Mouse (Mus musculus) heart, embryonic 13.5 days (tissue): ENCODE results near the gene Hils1. TPM values are rescaled to one million over a fixed set of nuclear protein-coding genes. Genes with fewer than 3 reads are reported as not detected.
A peak's percentile ranks its signal among the peaks of the same experiment; 100 is the strongest.

Experiments used
- ATAC-seq: fragments of 200-750 bp; cut with Nextera tagmentation; 2 replicates; pipeline ENCODE4 v1.8.0; 2017; ENCODE audit warnings: moderate TSS enrichment; ENCODE audit not compliant: insufficient number of reproducible peaks, low FRiP score, low TSS enrichment; ENCODE audit errors: extremely low read depth
- H3K27ac ChIP-seq: fragments of 300-500 bp; sonication (generic); replicated peaks from 2 replicates; pipeline ENCODE4 v1.5.1; 2015; ENCODE audit warnings: moderate library complexity, mild to moderate bottlenecking, inconsistent platforms
- H3K27me3 ChIP-seq: fragments of 300-500 bp; sonication (generic); replicated peaks from 2 replicates; pipeline ENCODE4 v1.6.1; 2015; ENCODE audit warnings: mild to moderate bottlenecking, inconsistent platforms
- H3K36me3 ChIP-seq: fragments of 300-500 bp; sonication (generic); 2 replicates; pipeline ENCODE4 v1.6.1; 2015; ENCODE audit warnings: mild to moderate bottlenecking, inconsistent platforms
- H3K4me1 ChIP-seq: fragments of 300-500 bp; sonication (generic); 2 replicates; pipeline ENCODE4 v1.6.1; 2015; ENCODE audit warnings: inconsistent platforms
- H3K4me2 ChIP-seq: fragments of 300-500 bp; sonication (generic); 2 replicates; pipeline ENCODE4 v1.6.1; 2015; ENCODE audit warnings: inconsistent platforms, mild to moderate bottlenecking, moderate library complexity
- H3K4me3 ChIP-seq: fragments of 300-500 bp; sonication (generic); 2 replicates; pipeline ENCODE4 v1.5.1; 2015; ENCODE audit warnings: moderate library complexity, mild to moderate bottlenecking, inconsistent platforms
- H3K9ac ChIP-seq: fragments of 300-500 bp; sonication (generic); 2 replicates; pipeline ENCODE4 v1.6.1; 2015; ENCODE audit warnings: inconsistent platforms, mild to moderate bottlenecking, moderate library complexity
- H3K9me3 ChIP-seq: fragments of 300-500 bp; sonication (generic); 2 replicates; pipeline ENCODE4 v1.6.1; 2016; ENCODE audit warnings: inconsistent platforms
- WGBS: fragments of 180-500 bp; shearing (Covaris S2); methylation state at CpG from one replicate; pipeline ENCODE4 v1.1.7; 2015; ENCODE audit warnings: mixed read lengths; 5-methylcytosine and 5-hydroxymethylcytosine counted together
- polyA plus RNA-seq: library from polyadenylated mRNA; unstranded; fragments of >200 nt; fragmentation: Nextera tagmentation; extraction: Ambion mirVana; gene quantifications from 2 replicates; pipeline ENCODE4 v1.2.1, GENCODE M21; 2015

Gene Hils1
- polyA plus RNA-seq, 1 experiment from 2014 or later = not detected

DNA sequence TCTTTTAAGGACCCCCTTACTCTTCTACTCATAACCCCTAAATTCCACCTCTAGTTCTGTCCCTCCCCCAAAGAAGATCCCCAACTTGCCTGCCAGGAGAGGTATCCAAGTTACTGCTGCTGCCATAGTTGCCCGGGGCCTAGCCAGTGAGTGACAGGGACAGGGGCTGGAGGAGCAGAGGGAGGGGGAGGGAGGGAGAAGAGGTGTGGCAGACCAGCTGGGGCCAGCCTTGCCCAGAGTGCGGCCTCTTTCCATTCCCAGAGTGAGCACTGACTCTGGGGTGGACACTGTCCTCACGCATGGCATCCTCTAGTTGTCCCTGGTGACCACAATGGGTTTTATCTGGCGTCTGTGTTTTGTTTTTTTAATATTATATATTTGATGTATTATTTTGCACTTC lies 5.9 kb downstream of the Hils1 start:
- H3K9me3 ChIP-seq = no peaks in the 10 kb centered on the region
- peaks cover 11% of the 10 kb centered on the region; the same call in 1 of the 2 replicates for H3K27me3 ChIP-seq
- H3K27ac ChIP-seq = peak overlapping the region; percentile 79
- H3K9ac ChIP-seq = peak overlapping the region; percentile 74
- peaks cover 59% of the 10 kb centered on the region for H3K4me1 ChIP-seq
- WGBS = 29% methylated on average over 4 of the region's 4 CpGs
- H3K36me3 ChIP-seq = no peaks in the 10 kb centered on the region
- H3K4me2 ChIP-seq = peak overlapping the region; percentile 64
- peak; percentile 30; the same call in 1 of the 2 replicates for ATAC-seq
- peak overlapping the region; percentile 41 for H3K4me3 ChIP-seq

DNA sequence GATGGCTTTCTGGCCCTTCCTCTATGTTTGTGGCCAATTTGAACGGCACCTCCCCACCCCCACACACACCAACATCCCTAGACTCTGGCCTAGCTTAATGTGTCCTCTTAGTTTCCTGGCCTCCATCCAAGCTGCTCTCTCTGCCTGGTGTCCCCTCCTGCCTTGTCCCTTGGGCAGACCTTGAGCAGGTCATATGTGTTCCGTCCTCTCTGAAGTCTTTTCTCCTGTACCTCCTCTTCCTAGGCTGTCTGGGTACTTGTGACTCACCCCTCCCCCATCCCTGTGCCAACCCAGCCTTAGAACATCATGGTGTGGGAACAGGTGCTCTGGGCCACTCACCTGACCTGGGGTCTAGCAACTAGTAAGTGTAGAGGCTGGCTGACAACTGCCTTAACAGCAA lies 7.6 kb downstream of the Hils1 start:
- H3K9me3 ChIP-seq = no peaks in the 10 kb centered on the region
- no peak overlapping the region for H3K4me2 ChIP-seq
- WGBS = 19% methylated on average over 2 of the region's 2 CpGs
- peak overlapping the region; percentile 73 for H3K27ac ChIP-seq
- H3K4me1 ChIP-seq = peaks cover 73% of the 10 kb centered on the region
- ATAC-seq = no peak
- no peak overlapping the region for H3K4me3 ChIP-seq
- H3K27me3 ChIP-seq = peaks cover 11% of the 10 kb centered on the region; the same call in 1 of the 2 replicates
- no peak overlapping the region for H3K9ac ChIP-seq
- no peaks in the 10 kb centered on the region for H3K36me3 ChIP-seq

DNA sequence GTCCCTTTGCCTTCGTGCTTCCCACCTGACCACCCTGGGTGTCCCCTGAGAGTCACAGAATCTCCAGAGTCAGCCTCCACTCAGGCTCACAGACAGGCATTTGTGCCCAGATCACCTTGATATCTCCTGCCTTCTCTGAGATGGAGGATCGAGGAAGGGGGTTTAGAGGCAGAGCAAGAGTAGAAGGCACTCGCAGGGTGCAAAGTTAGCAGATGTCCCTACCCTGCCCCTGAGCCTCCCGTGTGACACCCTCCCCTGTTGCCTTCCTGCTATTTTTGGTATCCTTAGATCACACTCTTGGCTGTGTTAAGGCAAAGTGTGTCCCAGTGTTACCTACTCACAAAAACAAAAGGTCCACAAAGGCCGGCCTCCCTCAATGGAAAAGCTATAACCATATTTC lies 8.8 kb downstream of the Hils1 start, which contains the start of gene Sgca:
Sgca (minus strand) TSS at position 129 of the 400 bp plus-strand sequence.
- no peaks in the 10 kb centered on the region for H3K36me3 ChIP-seq
- H3K9ac ChIP-seq = peak within 1 kb of the TSS; percentile 58
- H3K4me3 ChIP-seq = no peak within 1 kb of the TSS
- peaks cover 6% of the 10 kb centered on the region; the same call in 1 of the 2 replicates for H3K27me3 ChIP-seq
- H3K27ac ChIP-seq = peak within 1 kb of the TSS; percentile 73
- peaks cover 73% of the 10 kb centered on the region for H3K4me1 ChIP-seq
- no peaks in the 10 kb centered on the region for H3K9me3 ChIP-seq
- ATAC-seq = no peak
- peak within 1 kb of the TSS; percentile 16; the same call in 1 of the 2 replicates for H3K4me2 ChIP-seq
- WGBS = 44% methylated on average over 5 of the region's 5 CpGs

DNA sequence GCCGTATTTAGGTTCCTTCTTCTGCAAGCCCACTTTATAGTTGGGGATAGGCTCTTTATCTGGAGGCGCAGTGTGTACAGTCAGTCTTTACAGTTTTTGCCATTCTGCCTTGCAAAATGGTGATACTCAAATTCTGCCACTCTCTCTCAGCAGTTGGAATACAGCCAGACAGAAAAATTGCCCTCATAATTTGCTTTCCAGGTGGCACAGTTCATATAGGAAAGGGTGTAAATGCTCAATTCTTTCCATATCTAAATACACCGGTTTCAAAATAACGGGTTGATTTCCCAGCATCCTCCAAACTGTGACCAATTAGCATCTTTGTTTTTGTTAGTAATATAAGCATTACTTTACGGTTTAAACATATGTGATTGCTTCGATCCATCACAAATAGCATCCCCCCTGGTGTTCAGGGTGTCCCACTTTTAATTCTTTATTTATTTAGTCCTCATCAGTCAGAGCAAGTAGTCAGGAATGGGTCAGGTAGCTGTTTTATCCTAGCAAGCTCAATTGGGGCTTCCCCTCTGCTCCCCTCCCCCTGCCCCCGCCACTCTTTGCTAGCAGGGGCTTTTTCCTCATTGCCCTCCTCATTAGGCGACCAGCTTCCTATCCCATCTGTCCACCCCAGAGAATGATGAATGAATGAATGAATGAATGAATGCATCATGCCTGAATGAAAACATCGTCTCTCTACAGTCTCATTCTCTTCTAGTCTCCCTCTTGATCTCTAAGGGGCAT lies 11.0 kb downstream of the Hils1 start:
- WGBS = 34% methylated on average over 9 of the region's 9 CpGs
- no peak for ATAC-seq
- Histone ChIP-seq H3K4me1 (peaks cover 62% of the 10 kb centered on the region), H3K36me3 (no peaks in the 10 kb centered on the region), H3K9me3 (no peaks in the 10 kb centered on the region), H3K9ac (no peak overlapping the region), H3K27me3 (no peaks in the 10 kb centered on the region), H3K27ac (peak overlapping the region; percentile 1; the same call in 1 of the 2 replicates), H3K4me3 (peak overlapping the region; percentile 37), H3K4me2 (peak overlapping the region; percentile 64)

DNA sequence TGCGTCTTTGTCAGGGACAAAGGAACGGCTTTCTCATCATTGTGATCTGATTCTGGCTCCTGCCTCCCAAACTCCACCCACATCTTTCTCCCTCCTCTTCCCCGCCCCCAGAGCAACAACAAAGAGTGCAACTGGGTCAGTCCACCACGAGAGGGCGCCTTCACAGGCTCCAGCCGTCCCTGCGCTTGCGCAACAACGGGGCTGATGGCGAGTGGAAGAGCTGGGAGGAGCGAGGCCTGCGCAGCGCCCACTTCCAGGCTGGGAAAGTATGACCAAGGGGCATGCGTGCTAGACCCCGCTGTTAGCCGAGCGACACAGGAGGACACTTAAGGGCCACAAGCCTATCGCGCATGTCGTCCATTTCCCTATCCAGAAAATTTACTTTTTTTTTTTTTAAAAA lies 11.6 kb downstream of the Hils1 start:
- peak overlapping the region; percentile 70 for H3K9ac ChIP-seq
- WGBS = 0% methylated on average over 20 of the region's 20 CpGs
- ATAC-seq = peak; percentile 81

DNA sequence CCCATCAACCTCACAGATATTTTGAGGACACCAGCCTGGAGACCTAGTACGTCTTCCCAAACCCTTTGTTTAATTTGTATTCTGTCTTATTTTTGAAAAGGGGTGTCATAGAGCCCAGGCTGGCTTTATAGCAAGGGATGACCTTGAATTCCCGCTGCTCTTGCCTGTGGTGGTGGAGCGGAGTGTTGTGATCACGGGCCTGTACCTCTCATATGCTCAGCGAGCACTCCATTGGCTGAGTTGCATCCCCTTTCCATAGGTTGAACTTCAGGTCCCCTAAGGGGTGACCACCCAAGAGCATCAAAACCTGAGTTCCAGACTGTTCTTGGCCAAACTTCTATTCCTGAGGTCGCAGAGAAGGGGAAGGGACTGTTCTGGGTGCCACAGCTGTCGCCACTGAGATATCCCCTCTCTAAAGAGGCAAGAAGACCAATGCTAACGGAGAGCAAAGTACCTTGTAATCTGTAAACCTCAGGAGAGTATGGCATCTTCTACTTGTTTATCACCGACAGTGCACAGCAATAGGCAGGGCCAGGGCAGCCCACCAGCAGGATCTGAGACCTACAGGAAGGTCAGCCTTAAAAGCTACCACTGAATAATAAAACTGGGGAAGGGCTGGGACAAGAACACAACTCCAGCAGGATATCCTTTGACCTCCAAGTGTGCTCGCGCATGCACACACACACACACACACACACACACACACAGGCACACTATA lies 12.2 kb downstream of the Hils1 start:
- Histone ChIP-seq H3K4me3 (peak overlapping the region; percentile 37), H3K36me3 (no peaks in the 10 kb centered on the region), H3K27ac (peak overlapping the region; percentile 57), H3K27me3 (no peaks in the 10 kb centered on the region), H3K4me2 (peak overlapping the region; percentile 64), H3K4me1 (peaks cover 51% of the 10 kb centered on the region), H3K9me3 (no peaks in the 10 kb centered on the region), H3K9ac (peak overlapping the region; percentile 70)
- no peak for ATAC-seq
- WGBS = 69% methylated on average over 11 of the region's 11 CpGs

More for the DNA sequence above, 11.6 kb downstream of the Hils1 start:
- Histone ChIP-seq H3K4me2 (peak overlapping the region; percentile 64), H3K36me3 (no peaks in the 10 kb centered on the region), H3K9me3 (no peaks in the 10 kb centered on the region), H3K27ac (peak overlapping the region; percentile 57), H3K27me3 (no peaks in the 10 kb centered on the region), H3K4me1 (peaks cover 56% of the 10 kb centered on the region), H3K4me3 (peak overlapping the region; percentile 37)

DNA sequence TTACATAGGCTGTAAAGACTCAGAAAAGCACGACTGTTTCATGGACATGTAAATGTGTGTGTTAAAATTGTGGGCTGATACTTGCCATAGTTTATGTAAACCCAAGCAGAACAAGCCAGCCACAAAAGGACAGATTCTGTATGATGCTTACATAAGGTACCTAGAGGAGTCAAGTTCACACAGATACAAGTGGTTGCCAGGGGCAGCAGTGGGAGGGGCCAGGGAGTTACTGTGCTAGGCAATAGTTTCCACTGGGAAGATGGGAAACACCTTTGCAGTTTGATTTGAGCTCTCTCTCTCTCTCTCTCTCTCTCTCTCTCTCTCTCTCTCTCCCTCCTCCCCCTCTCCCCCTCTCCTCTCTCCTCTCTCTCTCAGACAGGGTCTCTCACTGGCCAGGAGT lies 17.7 kb downstream of the Hils1 start:
- Histone ChIP-seq H3K4me3 (no peak overlapping the region), H3K27me3 (no peaks in the 10 kb centered on the region), H3K36me3 (no peaks in the 10 kb centered on the region), H3K9me3 (no peaks in the 10 kb centered on the region), H3K27ac (no peak overlapping the region), H3K4me2 (no peak overlapping the region), H3K9ac (no peak overlapping the region), H3K4me1 (peaks cover 40% of the 10 kb centered on the region)
- no peak for ATAC-seq
- WGBS = 48% methylated on average over 1 of the region's 1 CpGs

DNA sequence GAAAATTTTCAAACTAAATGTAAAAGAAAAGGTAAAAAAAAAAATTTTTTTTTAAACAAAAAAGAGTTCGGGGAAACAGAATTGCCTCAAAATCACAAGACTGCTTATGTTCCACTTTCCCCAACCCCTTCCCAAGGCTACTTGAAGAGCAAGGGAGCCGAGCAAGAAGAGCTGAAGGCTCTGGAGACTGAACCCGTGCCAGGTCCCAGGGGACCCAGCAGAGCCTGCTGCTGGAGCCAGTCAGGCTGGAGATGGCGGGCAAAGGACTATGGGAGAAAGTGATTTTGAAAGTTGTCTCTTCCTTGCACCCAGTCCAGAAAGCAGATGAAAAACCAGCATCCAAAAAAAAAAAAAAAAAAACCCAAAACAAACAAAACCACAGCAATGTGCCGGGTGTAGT lies 18.4 kb downstream of the Hils1 start:
- WGBS = 68% methylated on average over 5 of the region's 5 CpGs

DNA sequence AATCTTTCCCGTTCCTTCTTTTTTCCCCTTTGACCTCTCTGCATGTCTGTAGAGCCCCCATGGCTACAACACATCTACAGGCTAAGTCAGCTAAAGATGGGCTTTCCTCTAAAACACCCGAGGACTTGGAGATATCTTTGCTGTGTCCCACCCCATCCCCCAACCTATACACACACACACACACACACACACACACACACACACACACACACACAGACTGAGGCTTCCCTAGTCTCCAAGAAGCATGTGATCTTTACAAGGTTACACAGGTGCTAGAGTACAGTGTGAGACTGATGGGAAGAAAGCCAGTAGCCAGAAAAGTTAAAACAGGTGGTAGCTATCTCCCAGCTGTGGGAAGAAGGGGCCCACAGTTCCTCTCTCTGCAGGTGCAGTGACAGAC lies 19.0 kb downstream of the Hils1 start:
- ATAC-seq = no peak
- Histone ChIP-seq H3K4me1 (peaks cover 46% of the 10 kb centered on the region), H3K9ac (no peak overlapping the region; the same call in 1 of the 2 replicates), H3K4me3 (no peak overlapping the region), H3K9me3 (no peaks in the 10 kb centered on the region), H3K4me2 (no peak overlapping the region), H3K36me3 (no peaks in the 10 kb centered on the region), H3K27ac (no peak overlapping the region), H3K27me3 (no peaks in the 10 kb centered on the region)
- 52% methylated on average over 2 of the region's 2 CpGs for WGBS

More for the DNA sequence above, 18.4 kb downstream of the Hils1 start:
- Histone ChIP-seq H3K36me3 (no peaks in the 10 kb centered on the region), H3K4me2 (no peak overlapping the region), H3K4me3 (no peak overlapping the region), H3K27me3 (no peaks in the 10 kb centered on the region), H3K9ac (no peak overlapping the region), H3K4me1 (peaks cover 46% of the 10 kb centered on the region), H3K27ac (no peak overlapping the region), H3K9me3 (no peaks in the 10 kb centered on the region)
- no peak for ATAC-seq

DNA sequence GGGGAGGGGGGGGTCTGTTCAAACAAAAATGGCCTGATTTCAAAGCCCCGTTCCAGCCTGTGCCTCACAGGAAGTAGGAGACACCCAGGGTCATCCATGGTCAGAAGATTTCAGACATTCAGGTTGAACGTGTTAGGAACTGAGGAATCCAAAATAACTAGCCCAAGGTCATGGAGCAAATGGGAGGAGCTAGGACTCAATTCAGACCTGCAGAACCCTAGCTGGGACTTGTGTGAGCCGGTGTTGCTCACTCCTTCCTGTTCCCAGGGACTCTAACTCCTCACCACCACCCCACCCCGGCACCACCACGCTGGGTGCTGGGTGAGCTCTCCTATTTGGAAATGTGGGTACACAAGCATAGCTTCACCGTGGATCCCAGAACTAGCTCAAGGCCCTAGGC lies 19.9 kb downstream of the Hils1 start:
- Histone ChIP-seq H3K9ac (peak overlapping the region; percentile 8), H3K9me3 (no peaks in the 10 kb centered on the region), H3K4me3 (no peak overlapping the region), H3K27ac (no peak overlapping the region), H3K4me2 (no peak overlapping the region), H3K36me3 (no peaks in the 10 kb centered on the region), H3K4me1 (peaks cover 48% of the 10 kb centered on the region), H3K27me3 (no peaks in the 10 kb centered on the region)
- WGBS = 53% methylated on average over 6 of the region's 6 CpGs
- ATAC-seq = no peak

DNA sequence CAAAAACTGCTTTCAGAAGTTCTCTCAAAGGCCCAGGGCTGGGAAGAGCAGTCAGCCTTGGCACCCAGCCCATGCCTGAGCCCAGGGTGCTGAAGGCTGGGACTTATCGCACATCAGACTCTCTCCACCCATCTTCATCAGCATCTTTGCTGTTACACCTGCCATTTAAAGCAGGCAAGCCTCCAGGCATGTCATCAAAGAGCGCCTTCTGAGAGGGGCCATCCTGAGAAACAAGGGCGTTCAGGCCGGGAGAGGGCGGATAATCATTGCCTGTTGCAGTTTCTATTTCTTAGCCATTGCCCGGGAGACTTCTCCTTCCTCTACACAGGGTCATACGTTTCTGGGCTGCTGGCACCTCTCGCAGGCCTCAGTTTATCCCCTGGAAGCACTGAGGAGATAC lies 20.5 kb downstream of the Hils1 start:
- Histone ChIP-seq H3K4me1 (peaks cover 53% of the 10 kb centered on the region), H3K27ac (no peak overlapping the region), H3K27me3 (no peaks in the 10 kb centered on the region), H3K4me3 (no peak overlapping the region), H3K9me3 (no peaks in the 10 kb centered on the region), H3K36me3 (no peaks in the 10 kb centered on the region), H3K4me2 (no peak overlapping the region), H3K9ac (no peak overlapping the region)
- WGBS = 80% methylated on average over 8 of the region's 8 CpGs
- no peak for ATAC-seq
